Mouse (Mus musculus) CD8-positive naive resting alpha-beta T cell, adult 2 months (primary cell): Measurements from ENCODE around the gene Grhl3.

Experiments used
- DNase-seq, 2 experiments: peaks; one replicate each; pipeline ENCODE4 v3.0.0; 2022; ENCODE audit warnings: low read depth in 2 of 2, low spot score in 2 of 2

Gene Grhl3

DNA sequence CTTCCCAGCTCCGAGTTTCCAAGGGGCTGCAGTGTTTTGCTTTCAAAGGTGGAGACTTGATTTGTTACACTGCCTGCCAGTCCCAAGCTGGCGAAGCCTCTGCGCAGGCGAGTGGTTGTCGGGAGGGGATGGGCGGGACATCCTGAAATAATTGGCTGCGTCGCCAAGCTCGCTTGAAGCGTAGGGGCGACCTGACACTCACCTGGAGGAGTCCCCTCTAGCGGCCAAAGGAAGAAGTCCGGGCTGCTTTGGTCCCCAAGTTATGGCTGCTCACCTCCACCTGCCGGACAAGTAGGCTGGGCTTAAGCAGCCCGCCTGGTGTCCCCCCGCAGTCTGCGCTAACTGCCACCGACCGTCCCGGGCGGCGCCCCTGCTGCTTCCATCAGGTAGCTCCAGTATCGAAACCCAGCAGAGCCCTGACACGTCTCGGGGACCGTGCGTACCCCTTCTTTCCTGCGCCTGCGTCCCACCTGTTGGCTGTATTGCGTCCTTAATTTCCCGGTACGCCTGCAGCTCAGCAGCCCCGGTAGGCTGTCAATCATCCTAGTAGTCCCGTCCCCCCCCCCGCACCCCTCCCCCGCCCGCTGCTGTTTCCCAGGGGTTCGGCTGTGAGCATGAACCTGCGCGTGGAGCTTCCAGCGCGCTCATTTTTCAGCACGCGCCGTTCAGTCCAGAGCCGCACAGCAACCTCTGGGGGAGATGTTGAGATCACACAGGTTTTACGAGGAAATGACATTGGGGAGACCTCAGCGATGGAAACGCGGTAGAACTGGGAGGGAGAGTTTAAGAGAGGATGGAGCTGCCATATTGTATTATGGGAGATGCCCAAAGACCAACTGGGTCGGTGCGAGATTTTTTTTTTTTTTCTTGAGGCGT, 78.7 kb downstream of the Grhl3 start, which contains the start of the genes Stpg1 and Nipal3:
Gene Stpg1 (plus strand): TSS at position 270 of the 876 bp plus-strand sequence.
Gene Nipal3 (minus strand): TSS at position 518 of the 876 bp plus-strand sequence.
- DNase-seq: peak; percentile 80 to 88

DNA sequence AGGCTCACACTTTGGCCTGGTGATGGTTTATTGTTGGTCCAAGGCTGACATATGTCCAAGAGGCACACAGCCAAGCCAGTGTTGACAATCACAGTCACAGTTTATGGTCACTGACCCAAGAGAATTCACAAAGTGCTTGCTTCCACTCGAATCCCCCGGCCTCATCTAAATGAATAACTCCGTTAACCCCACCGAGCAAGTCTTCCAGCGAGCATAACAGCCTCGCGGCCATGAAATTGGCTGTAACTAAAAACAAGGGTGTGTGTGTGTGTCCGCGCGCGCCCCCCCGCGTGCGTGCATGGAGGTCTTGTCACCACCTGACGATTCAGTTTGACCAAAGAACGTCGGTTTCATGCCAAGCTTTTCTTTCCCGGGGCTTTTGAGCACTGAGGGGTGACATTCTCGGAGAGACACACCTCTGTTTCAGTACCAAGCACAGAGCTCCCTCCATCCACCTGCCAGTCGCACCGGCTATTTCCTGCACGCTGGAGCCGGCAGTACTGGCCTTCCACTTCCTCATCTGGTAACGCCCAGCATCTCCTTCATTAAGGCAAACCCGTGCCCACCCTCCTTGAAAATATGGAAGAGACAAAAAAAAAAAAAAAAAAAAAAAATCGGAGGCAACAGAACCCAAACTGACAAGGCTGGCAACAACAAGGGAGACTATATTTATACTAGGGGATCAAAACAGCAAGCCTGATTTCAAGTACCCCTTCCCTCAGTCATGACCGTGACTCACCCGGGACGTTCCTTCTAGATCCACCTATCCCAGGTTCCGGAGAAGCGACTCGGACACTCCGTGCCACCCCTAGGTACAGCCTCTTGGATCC, 79.5 kb downstream of the Grhl3 start:
- no peak for DNase-seq

DNA sequence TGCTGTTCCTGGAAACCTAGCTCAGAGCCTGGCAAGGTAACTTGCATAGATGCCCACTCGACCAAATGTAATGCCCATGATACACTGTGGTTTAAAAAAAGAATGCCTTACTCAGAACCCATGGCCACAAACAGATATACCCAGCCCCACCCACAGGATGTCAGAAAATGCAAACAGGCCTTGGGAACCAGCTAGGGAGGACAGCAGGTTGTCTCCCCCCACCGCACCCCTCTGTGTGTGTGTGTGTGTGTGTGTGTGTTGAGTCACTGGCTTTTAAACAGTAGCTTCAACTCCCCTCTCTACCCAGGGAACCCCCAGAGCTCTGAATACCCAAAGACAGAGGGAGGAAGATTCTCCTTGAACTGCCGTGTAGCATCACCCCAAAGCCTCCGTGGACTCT, 80.2 kb downstream of the Grhl3 start:
- DNase-seq: no peak
